Mouse (Mus musculus): ENCODE data around the gene Pkp4.
"Not testable (repeated sequence)": the region's sequence is repeated elsewhere in the genome, so short reads cannot be mapped to it uniquely, and the experiment has no call there.

The Pkp4 gene

GRCm38 (mm10) chr2:59383231-59383630 lies 222.6 kb downstream of the Pkp4 start:
- no peak for DNase-seq (ENCODE audit: low read depth, low spot score)

GRCm38 (mm10) chr2:59383852-59384776 lies 223.5 kb downstream of the Pkp4 start:
- no peak for DNase-seq (ENCODE audit: low read depth, low spot score)

GRCm38 (mm10) chr2:59385211-59385935 lies 224.7 kb downstream of the Pkp4 start:
- no peak for DNase-seq (ENCODE audit: low read depth, low spot score)

- no peak for DNase-seq (ENCODE audit: low read depth, low spot score)
These were observed 229.3 kb downstream of the Pkp4 start for GRCm38 (mm10) chr2:59389971-59390370.

- no peak for DNase-seq (ENCODE audit: low read depth, low spot score)
These were observed 232.5 kb downstream of the Pkp4 start for GRCm38 (mm10) chr2:59393177-59393576.

- DNase-seq (ENCODE audit: low read depth, low spot score): no peak
These were observed 234.0 kb downstream of the Pkp4 start for GRCm38 (mm10) chr2:59394651-59395050.

- not testable (repeated sequence) for DNase-seq (ENCODE audit: low read depth, low spot score)
These were observed 234.6 kb downstream of the Pkp4 start for GRCm38 (mm10) chr2:59395160-59395650.

- DNase-seq (ENCODE audit: low read depth, low spot score): no peak
These were observed 235.9 kb downstream of the Pkp4 start for GRCm38 (mm10) chr2:59396555-59396954.

- DNase-seq (ENCODE audit: low read depth, low spot score): no peak
These were observed 236.9 kb downstream of the Pkp4 start for GRCm38 (mm10) chr2:59397531-59397930.

GRCm38 (mm10) chr2:59400901-59401378 lies 240.3 kb downstream of the Pkp4 start:
- no peak for DNase-seq (ENCODE audit: low read depth, low spot score)

GRCm38 (mm10) chr2:59401841-59402461 lies 241.3 kb downstream of the Pkp4 start:
- DNase-seq (ENCODE audit: low read depth, low spot score): no peak

- DNase-seq (ENCODE audit: low read depth, low spot score): no peak
These were observed 243.4 kb downstream of the Pkp4 start for GRCm38 (mm10) chr2:59404022-59404421.
